ENCODE assay signal across 16 mouse cellular contexts in the genomic region with DNA sequence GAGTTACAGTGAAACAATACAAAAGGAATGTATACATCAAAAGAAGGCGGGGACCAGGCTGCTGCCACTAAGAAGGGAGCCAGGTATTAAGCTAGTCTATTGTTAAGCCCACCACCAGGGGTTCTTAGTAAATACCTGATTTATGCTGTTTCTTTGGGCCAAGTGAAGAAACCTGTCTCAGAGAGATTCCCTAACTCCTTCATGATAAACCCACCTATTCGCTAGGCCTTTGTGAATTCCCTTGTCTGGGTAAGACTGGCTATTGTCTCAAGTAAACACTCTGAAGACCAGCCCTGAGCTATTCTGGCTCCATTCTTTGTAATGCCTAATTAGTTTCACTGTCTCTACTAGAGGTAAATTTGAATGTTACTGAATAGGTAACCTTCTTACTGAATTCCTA. TPM values are rescaled to one million over a fixed set of nuclear protein-coding genes. Genes with fewer than 3 reads are reported as not detected.
DNase-seq lines count a peak whose midpoint lies in the region.
"Not testable (repeated sequence)": the region's sequence is repeated elsewhere in the genome, so short reads cannot be mapped to it uniquely, and the experiment has no call there.
"Had no signal": no experiment of that assay in that cellular context is flagged by ENCODE, and none has a peak within 500 bp of the region (broad histone marks: within the 10 kb centered on the region; RNA-seq: fewer than 3 reads in every experiment).

No protein-coding gene starts in this region.

- H3K27ac ChIP-seq in ES-E14 (ENCODE audit: insufficient read depth, low read depth, low read length, poor library complexity, severe bottlenecking): peak overlapping the region; percentile 44; the same call in 1 of the 2 replicates

- in situ Hi-C loops in ES-E14 (cut with MboI; ENCODE audit: low sequenced_read_pairs in 2 of 2, unreplicated experiment in 2 of 2): not testable (repeated sequence)

- not testable (repeated sequence) for H3K9me3 ChIP-seq in ES-E14 (ENCODE audit: control insufficient read depth, insufficient read depth, low read depth, low read length)

- H3K4me3 ChIP-seq in ES-E14 (ENCODE audit: insufficient read depth in 1 of 2, low read depth in 1 of 2, low read length in 2 of 2, poor library complexity in 1 of 2, severe bottlenecking in 1 of 2): not testable (repeated sequence)

- DNase-seq in ES-CJ7 (ENCODE audit: low read depth, low spot score) (peak; percentile 88), R1 (ENCODE audit: low read depth, low spot score) (peak; percentile 97), ZHBTc4 (ENCODE audit: low read depth, low spot score) (peak; percentile 81)
- DNase-seq in ES-E14 (ENCODE audit: low read depth, low spot score): not testable (repeated sequence)
- peak; percentile 63 for DNase-seq in heart, adult 11 months

- H3K9ac ChIP-seq in ES-E14 (ENCODE audit: insufficient read depth, low read depth, low read length, poor library complexity, severe bottlenecking): not testable (repeated sequence)

- H3K36me3 ChIP-seq in ES-E14 (ENCODE audit: control insufficient read depth, insufficient read depth, low read length, poor library complexity, severe bottlenecking): not testable (repeated sequence)

- not testable (repeated sequence) for H3K4me1 ChIP-seq in ES-E14 (ENCODE audit: control insufficient read depth in 2 of 2, insufficient read depth in 2 of 2, low read length in 2 of 2, poor library complexity in 1 of 2)

RNA-seq across cellular contexts. Expression of gene Cyp4a29, which starts 9.0 kb away (rescaled TPM):
- not detected in 2 replicates for total RNA-seq in ES-E14 (2012; rRNA removed)
- total RNA-seq: adrenal gland, adult 18-20 months; adrenal gland, adult 2 months; adrenal gland, adult 8-10 months; adrenal gland, postnatal 10 days; adrenal gland, postnatal 14 days; adrenal gland, postnatal 25 days; adrenal gland, postnatal 36 days; adrenal gland, postnatal 4 days; CH12.LX; G1E; MEL had no signal
